ENCODE assay signal across 8 mouse cellular contexts in genomic region chr10:62885969-62886798, GRCm38 (mm10). TPM values are rescaled to one million over a fixed set of nuclear protein-coding genes. Genes with fewer than 3 reads are reported as not detected.
DNase-seq lines count a peak whose midpoint lies in the region; ATAC-seq and TF ChIP-seq lines count a peak whose summit lies in the region.

No protein-coding gene starts in this region.

- in situ Hi-C loops in ES-E14 (cut with MboI; ENCODE audit: low sequenced_read_pairs in 2 of 2, unreplicated experiment in 2 of 2) = no loop called here

- H3K4me2 ChIP-seq in intestine, embryonic 14.5 days (ENCODE audit: low read length) = peak overlapping the region; percentile 99

- peak overlapping the region; percentile 79; the same call in 1 of the 2 replicates for H3K9ac ChIP-seq in ES-E14 (ENCODE audit: insufficient read depth, low read depth, low read length, poor library complexity, severe bottlenecking)
- peak overlapping the region; percentile 66 for H3K9ac ChIP-seq in intestine, embryonic 14.5 days (ENCODE audit: low read length)

- ATAC-seq in erythroblast, adult 5-6 weeks (replicated peaks; ENCODE audit: low FRiP score, poor library complexity, severe bottlenecking) = no peak
- ATAC-seq in erythroid progenitor cell, adult 5-6 weeks (replicated peaks; ENCODE audit: low FRiP score, poor library complexity, severe bottlenecking) = 0 out of 2 replicates have a peak, but pooled peaks have one; percentile 19
- peak; percentile 42; the same call in 1 of the 2 replicates for ATAC-seq in intestine, embryonic 14.5 days (replicated peaks; ENCODE audit: low FRiP score, low TSS enrichment, low read depth)
- peak; percentile 74 for ATAC-seq in megakaryocyte, adult 5-6 weeks (ENCODE audit: poor library complexity, severe bottlenecking)

- no peak for DNase-seq in ES-E14 (ENCODE audit: low read depth, low spot score)
- peak; percentile 83 for DNase-seq in intestine, embryonic 14.5 days (ENCODE audit: low spot score)
- DNase-seq in thymus, postnatal 14 days = peak; percentile 5
- no peak for DNase-seq in cerebellum, postnatal 36 days

- H3K36me3 ChIP-seq in erythroblast, embryonic 14.5 days (ENCODE audit: control insufficient read depth) = no peaks in the 10 kb centered on the region
- no peaks in the 10 kb centered on the region for H3K36me3 ChIP-seq in ES-E14 (ENCODE audit: control insufficient read depth, insufficient read depth, low read length, poor library complexity, severe bottlenecking)
- H3K36me3 ChIP-seq in intestine, embryonic 14.5 days (ENCODE audit: control insufficient read depth, insufficient read depth, low read length) = no peaks in the 10 kb centered on the region

- peak overlapping the region; percentile 86; the same call in 1 of the 2 replicates for H3K27ac ChIP-seq in ES-E14 (ENCODE audit: insufficient read depth, low read depth, low read length, poor library complexity, severe bottlenecking)
- H3K27ac ChIP-seq in intestine, embryonic 14.5 days (ENCODE audit: low read depth) = peak overlapping the region; percentile 34; the same call in 1 of the 2 replicates

- WGBS in intestine, embryonic 14.5 days = under 1% methylated on average over 38 of the region's 38 CpGs

- peaks cover 47% of the 10 kb centered on the region for H3K27me3 ChIP-seq in erythroblast, embryonic 14.5 days (ENCODE audit: control insufficient read depth)
- H3K27me3 ChIP-seq in intestine, embryonic 14.5 days (replicated peaks; ENCODE audit: control insufficient read depth, insufficient read depth, low read length) = no peaks in the 10 kb centered on the region

- peaks cover 17% of the 10 kb centered on the region for H3K4me1 ChIP-seq in erythroblast, embryonic 14.5 days (ENCODE audit: control insufficient read depth)
- peaks cover 0 to 9% of the 10 kb centered on the region in 2 experiments; a peak in 2 of 4 replicates for H3K4me1 ChIP-seq in ES-E14 (ENCODE audit: control insufficient read depth in 2 of 2, insufficient read depth in 2 of 2, low read length in 2 of 2, poor library complexity in 1 of 2)
- H3K4me1 ChIP-seq in intestine, embryonic 14.5 days (replicated peaks; ENCODE audit: control insufficient read depth, insufficient read depth, low read length) = 0 out of 2 replicates have a peak, but pooled peaks cover 5% of the 10 kb centered on the region

- peak overlapping the region; percentile 52 for H3K4me3 ChIP-seq in erythroblast, embryonic 14.5 days (replicated peaks)
- H3K4me3 ChIP-seq in ES-E14 (ENCODE audit: insufficient read depth in 1 of 2, low read depth in 1 of 2, low read length in 2 of 2, poor library complexity in 1 of 2, severe bottlenecking in 1 of 2) = peak overlapping the region; percentile 71 to 83
- peak overlapping the region; percentile 77 for H3K4me3 ChIP-seq in intestine, embryonic 14.5 days (ENCODE audit: low read depth, low read length)

- no peaks in the 10 kb centered on the region; the same call in 1 of the 2 replicates for H3K9me3 ChIP-seq in erythroblast, embryonic 14.5 days (ENCODE audit: control insufficient read depth, low read length)
- H3K9me3 ChIP-seq in ES-E14 (ENCODE audit: control insufficient read depth, insufficient read depth, low read depth, low read length) = no peaks in the 10 kb centered on the region
- H3K9me3 ChIP-seq in intestine, embryonic 14.5 days (ENCODE audit: control insufficient read depth, low read length) = no peaks in the 10 kb centered on the region

TF ChIP-seq in ES-E14, 5 proteins besides CTCF, POLR2A, EP300 and RAD21:
- TF ChIP-seq ZNF384 (IDR thresholded peaks at IDR 0.05; ENCODE audit: low read depth, low read length) (no peak), CHD2 (IDR thresholded peaks at IDR 0.05; ENCODE audit: low read depth, low read length) (no peak), MAFK (IDR thresholded peaks at IDR 0.05; ENCODE audit: insufficient read depth, low read depth, low read length) (no peak), ZC3H11A (IDR thresholded peaks at IDR 0.05; ENCODE audit: borderline replicate concordance, low read depth, low read length) (no peak), HCFC1 (IDR thresholded peaks at IDR 0.05; ENCODE audit: borderline replicate concordance, insufficient read depth, low read length) (no peak)

RNA-seq across cellular contexts. Expression of gene Tet1, which starts 22.6 kb away (rescaled TPM):
- 0.11 TPM in 1 of 2 replicates, not detected in the other for polyA plus RNA-seq in erythroblast, embryonic 14.5 days (2012)
- 1.3 and 3.7 TPM in 2 replicates for total RNA-seq in erythroblast, adult 5-6 weeks (2015; ENCODE audit: low replicate concordance)
- total RNA-seq in erythroblast, adult 5-6 weeks (2017; ENCODE audit: low replicate concordance) = 0.84 and 1.1 TPM in 2 replicates
- total RNA-seq in ES-E14 (2012; rRNA removed) = 307 and 557 TPM in 2 replicates
- 2.2 and 6.7 TPM in 2 replicates for total RNA-seq in erythroid progenitor cell, adult 5-6 weeks (2015; ENCODE audit: low replicate concordance)
- total RNA-seq in erythroid progenitor cell, adult 5-6 weeks (2017; ENCODE audit: low replicate concordance) = 0.39 and 0.76 TPM in 2 replicates
- polyA plus RNA-seq in intestine, embryonic 14.5 days (2014; fragmentation: Nextera tagmentation; extraction: Ambion mirVana) = 30.5 and 30.8 TPM in 2 replicates
- 5.0 and 6.1 TPM in 2 replicates for total RNA-seq in megakaryocyte, adult 5-6 weeks (2015)
- total RNA-seq in megakaryocyte, adult 5-6 weeks (2017) = 0.95 and 1.7 TPM in 2 replicates

RNA-seq across cellular contexts. Expression of gene Slc25a16, which starts 34.2 kb away (rescaled TPM):
- polyA plus RNA-seq in erythroblast, embryonic 14.5 days (2012) = 0.33 and 0.58 TPM in 2 replicates
- total RNA-seq in erythroblast, adult 5-6 weeks (2015; ENCODE audit: low replicate concordance) = 3.3 and 6.7 TPM in 2 replicates
- total RNA-seq in erythroblast, adult 5-6 weeks (2017; ENCODE audit: low replicate concordance) = 8.2 and 9.3 TPM in 2 replicates
- 12.8 and 16.3 TPM in 2 replicates for total RNA-seq in ES-E14 (2012; rRNA removed)
- 9.6 and 15.5 TPM in 2 replicates for total RNA-seq in erythroid progenitor cell, adult 5-6 weeks (2015; ENCODE audit: low replicate concordance)
- total RNA-seq in erythroid progenitor cell, adult 5-6 weeks (2017; ENCODE audit: low replicate concordance) = 9.1 and 19.9 TPM in 2 replicates
- 12.7 and 14.5 TPM in 2 replicates for polyA plus RNA-seq in intestine, embryonic 14.5 days (2014; fragmentation: Nextera tagmentation; extraction: Ambion mirVana)
- 21.9 and 23.4 TPM in 2 replicates for total RNA-seq in megakaryocyte, adult 5-6 weeks (2015)
- total RNA-seq in megakaryocyte, adult 5-6 weeks (2017) = 20.9 and 21.0 TPM in 2 replicates

Comparison
In these comparisons a context has a peak if more than half of its experiments do, and no peak if none do; other contexts are left out.
1. DNase-seq: peak in intestine, embryonic 14.5 days (single experiment) and thymus, postnatal 14 days (single experiment); none in ES-E14 (single experiment) and cerebellum, postnatal 36 days (0 of 2).
2. RNA of gene Tet1, which starts 22.6 kb away (total RNA-seq): 307 to 557 TPM in ES-E14; 0.39 to 6.7 TPM in erythroid progenitor cell, adult 5-6 weeks, 0.95 to 6.1 TPM in megakaryocyte, adult 5-6 weeks and 0.84 to 3.7 TPM in erythroblast, adult 5-6 weeks; every median in the first group is over 10 times any median in the second.
3. Peak in every context shown above with its lines, with median percentiles within 50 percentile points of each other: H3K4me3 ChIP-seq.